Mouse (Mus musculus): Measurements from ENCODE around the gene Mmaa. TPM values are rescaled to one million over a fixed set of nuclear protein-coding genes. Genes with fewer than 3 reads are reported as not detected.

Gene Mmaa
- total RNA-seq, 2 experiments from 2014 or later, result 25.8 to 27.6 TPM

DNA sequence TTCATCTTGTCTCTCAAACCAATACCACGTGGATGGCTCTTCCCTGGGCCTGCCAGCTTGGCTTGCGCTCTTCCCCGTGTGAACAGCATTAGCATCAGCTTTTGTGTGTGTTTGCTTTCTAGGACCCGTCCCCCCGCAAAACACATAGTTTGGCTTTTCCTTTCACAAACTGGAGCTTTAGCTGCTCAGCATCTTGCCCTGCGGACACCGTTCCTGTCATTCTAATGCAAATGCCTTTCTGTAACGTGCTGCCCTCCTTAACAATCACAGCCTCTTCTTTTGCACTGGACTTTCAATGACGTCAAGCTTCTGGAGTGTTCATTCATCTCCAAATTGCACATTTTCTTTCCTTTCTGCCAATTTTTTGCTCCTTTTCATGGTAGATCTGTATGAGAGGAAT, 70.4 kb downstream of the Mmaa start:
- DNase-seq (ENCODE audit: low spot score in 2 of 2), result no peak

DNA sequence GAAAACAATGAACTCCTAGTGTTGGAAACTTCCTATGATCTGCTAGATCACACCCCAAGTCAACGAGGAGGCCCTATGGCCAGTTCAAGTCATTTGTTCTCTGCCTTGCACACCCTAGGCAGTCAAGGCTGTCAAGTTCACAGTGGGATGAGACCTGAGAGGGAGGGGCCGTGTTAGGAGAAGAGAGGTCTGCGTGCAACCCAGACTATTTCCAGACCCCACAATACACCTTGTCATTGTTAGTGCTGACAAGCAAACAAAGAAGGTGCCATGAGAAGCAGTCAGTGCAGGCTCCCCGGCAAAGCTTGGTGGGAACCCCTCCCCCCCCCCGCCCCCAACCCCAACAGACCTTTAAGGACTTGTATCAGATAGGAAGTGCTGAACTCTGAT, 72.0 kb downstream of the Mmaa start:
- no peak for DNase-seq (ENCODE audit: low spot score in 2 of 2)

DNA sequence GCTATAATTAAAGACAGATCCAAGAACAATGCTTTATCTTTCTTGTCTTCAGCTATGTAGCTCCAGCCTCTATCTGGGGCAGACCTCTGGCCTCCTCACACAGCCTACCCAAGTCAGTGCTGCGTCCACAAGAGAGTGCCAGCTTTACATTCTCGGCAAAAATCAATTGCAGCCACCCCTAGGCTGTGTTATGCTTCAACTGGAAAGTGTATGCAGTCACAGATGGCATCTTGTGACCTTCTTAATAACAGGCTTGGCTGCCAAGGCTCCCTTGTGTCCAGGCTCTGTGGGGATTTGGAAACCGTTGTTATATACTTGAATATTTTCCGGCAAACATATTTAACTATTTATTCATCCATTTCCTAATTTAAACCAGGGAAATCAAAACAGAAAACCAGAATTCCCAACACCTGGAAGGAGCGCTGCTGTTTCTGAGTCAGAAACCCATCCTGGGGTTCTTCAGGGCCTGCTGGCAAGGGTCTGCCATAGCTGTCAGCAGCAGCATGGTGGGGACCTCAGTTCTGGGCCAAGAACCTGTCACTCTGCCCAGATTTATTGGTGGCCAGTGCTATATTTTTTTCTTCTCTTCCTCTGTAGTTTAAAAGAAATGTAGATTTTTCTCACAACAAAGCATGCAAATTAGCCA, 72.5 kb downstream of the Mmaa start:
- DNase-seq (ENCODE audit: low spot score in 2 of 2), result no peak

Other genes starting within 250 kb of the Mmaa start
- not detected for gene 1700011L22Rik, start 46.4 kb downstream of the Mmaa start, total RNA-seq (2021)
- gene Smad1, start 104.6 kb upstream of the Mmaa start, total RNA-seq (2021), result 10 to 100 TPM; 31.2 to 32.3 TPM

Measured in left cerebral cortex, adult 18-20 months (tissue).